Mouse (Mus musculus): Measurements from ENCODE around the gene Tnfaip2. TPM values are rescaled to one million over a fixed set of nuclear protein-coding genes. Genes with fewer than 3 reads are reported as not detected.
A peak's percentile ranks its signal among the peaks of the same experiment; 100 is the strongest.

Tnfaip2 gene
- total RNA-seq, 1 experiment = 4.1 TPM

DNA sequence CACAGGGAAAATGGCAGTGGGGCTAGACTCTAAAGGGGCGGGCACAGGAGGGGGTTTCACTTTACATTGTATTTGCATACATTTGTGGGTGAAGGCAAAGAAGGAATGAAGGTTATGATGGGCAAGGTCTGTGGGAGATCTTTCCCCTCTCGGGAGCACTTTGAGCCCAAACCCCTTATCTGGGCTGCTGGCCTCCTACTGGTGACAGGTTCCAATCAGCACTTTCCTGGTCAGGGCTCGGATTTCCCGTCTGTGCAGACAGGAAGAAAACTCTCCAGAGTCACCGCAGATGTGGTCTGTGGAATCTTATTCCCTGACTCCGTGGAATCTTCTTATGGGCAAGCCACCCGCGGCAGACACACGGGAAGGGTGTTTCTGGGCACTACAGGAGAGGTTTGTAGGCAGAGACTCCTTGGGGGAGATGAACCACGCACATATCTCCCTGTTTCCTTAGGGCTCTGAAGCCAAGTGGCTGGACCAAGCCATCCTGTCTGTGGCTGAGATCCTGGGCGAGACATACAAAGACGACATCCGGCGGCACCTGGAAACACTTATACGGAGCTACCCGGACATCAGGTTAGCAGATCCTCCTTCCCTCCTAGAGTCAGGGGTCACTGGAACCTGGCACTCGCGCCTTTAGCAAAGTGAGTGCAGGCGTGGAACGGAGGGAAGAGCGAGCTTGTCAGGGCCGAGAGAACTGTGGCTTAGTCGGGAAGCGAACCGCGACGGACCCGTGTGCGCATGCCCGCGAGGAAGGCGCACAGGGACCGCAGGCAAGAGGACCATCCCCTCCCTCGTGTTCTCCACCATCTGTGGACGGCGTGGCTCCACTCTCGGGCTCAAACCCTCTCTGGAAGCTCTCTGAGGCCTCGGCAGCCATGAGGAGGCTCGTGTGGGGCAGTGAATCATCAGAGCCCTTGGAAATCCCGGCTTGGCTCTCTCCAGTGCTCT is 13.0 kb upstream of the Tnfaip2 start:
- in situ Hi-C loops (cut with MboI; ENCODE audit: low sequenced_read_pairs in 2 of 2, unreplicated experiment in 2 of 2) = no loop called here
- H3K4me3 ChIP-seq (ENCODE audit: insufficient read depth in 1 of 2, low read depth in 1 of 2, low read length in 2 of 2, poor library complexity in 1 of 2, severe bottlenecking in 1 of 2) = peak overlapping the region; percentile 33 to 44
- H3K9ac ChIP-seq (ENCODE audit: insufficient read depth, low read depth, low read length, poor library complexity, severe bottlenecking) = peak overlapping the region; percentile 32
- no peaks in the 10 kb centered on the region for H3K9me3 ChIP-seq (ENCODE audit: control insufficient read depth, insufficient read depth, low read depth, low read length)
- H3K36me3 ChIP-seq (ENCODE audit: control insufficient read depth, insufficient read depth, low read length, poor library complexity, severe bottlenecking) = no peaks in the 10 kb centered on the region
- H3K4me1 ChIP-seq (ENCODE audit: control insufficient read depth in 2 of 2, insufficient read depth in 2 of 2, low read length in 2 of 2, poor library complexity in 1 of 2) = peaks cover 0 to 26% of the 10 kb centered on the region in 2 experiments; a peak in 2 of 4 replicates
- no peak for TF ChIP-seq MAFK (IDR thresholded peaks at IDR 0.05; ENCODE audit: insufficient read depth, low read depth, low read length)
- no peak for TF ChIP-seq CHD2 (IDR thresholded peaks at IDR 0.05; ENCODE audit: low read depth, low read length)
- no peak for TF ChIP-seq ZC3H11A (IDR thresholded peaks at IDR 0.05; ENCODE audit: borderline replicate concordance, low read depth, low read length)
- no peak for TF ChIP-seq ZNF384 (IDR thresholded peaks at IDR 0.05; ENCODE audit: low read depth, low read length)
- TF ChIP-seq HCFC1 (IDR thresholded peaks at IDR 0.05; ENCODE audit: borderline replicate concordance, insufficient read depth, low read length) = no peak
- no peak overlapping the region for H3K27ac ChIP-seq (ENCODE audit: insufficient read depth, low read depth, low read length, poor library complexity, severe bottlenecking)
- DNase-seq (ENCODE audit: low read depth, low spot score) = no peak

DNA sequence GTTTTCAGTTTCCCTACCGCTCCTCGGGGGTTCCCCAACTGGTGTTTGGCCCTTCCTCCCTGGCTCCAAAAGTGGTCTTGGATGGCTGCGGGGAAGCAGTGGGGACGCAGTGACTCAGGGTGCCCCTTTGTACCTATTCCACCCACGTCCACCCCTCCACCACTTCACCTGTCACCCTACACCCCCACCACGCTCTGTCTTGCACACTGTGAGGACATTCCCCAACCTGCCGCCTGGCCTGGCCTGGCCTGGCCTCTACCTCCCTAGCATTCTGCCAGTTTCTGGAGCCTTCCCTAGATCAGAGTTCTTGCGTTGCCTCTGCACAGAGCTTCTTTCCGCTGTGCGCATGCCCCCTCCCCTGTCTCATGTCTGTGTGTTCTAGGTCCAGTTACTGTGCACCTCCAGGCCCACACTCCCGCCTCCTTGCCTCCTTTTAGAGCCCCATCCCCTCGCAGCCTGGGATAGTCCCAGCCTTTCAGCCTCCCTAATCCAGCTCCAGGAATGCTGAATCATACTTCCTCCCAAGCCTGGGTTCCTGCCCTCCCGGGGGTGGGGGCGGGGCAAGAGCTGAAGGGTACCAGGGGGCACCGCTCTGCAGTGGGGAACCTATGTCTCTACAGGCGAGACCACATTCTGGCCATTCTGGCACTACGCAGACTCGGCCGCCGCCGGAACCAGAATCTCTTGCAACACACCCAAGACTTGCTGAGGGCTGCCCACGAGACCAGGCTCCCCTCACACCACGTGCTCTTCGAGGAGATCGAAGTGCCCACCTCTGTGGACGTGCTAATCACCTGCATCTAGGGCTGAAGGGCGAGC is 12.0 kb upstream of the Tnfaip2 start:
- Histone ChIP-seq H3K36me3 (ENCODE audit: control insufficient read depth, insufficient read depth, low read length, poor library complexity, severe bottlenecking) (no peaks in the 10 kb centered on the region), H3K27ac (ENCODE audit: insufficient read depth, low read depth, low read length, poor library complexity, severe bottlenecking) (no peak overlapping the region), H3K4me3 (ENCODE audit: insufficient read depth in 1 of 2, low read depth in 1 of 2, low read length in 2 of 2, poor library complexity in 1 of 2, severe bottlenecking in 1 of 2) (peak overlapping the region; percentile 2 to 33; a peak in 3 of 4 replicates), H3K9ac (ENCODE audit: insufficient read depth, low read depth, low read length, poor library complexity, severe bottlenecking) (peak overlapping the region; percentile 32; the same call in 1 of the 2 replicates), H3K4me1 (ENCODE audit: control insufficient read depth in 2 of 2, insufficient read depth in 2 of 2, low read length in 2 of 2, poor library complexity in 1 of 2) (peaks cover 0 to 28% of the 10 kb centered on the region in 2 experiments; a peak in 2 of 4 replicates), H3K9me3 (ENCODE audit: control insufficient read depth, insufficient read depth, low read depth, low read length) (no peaks in the 10 kb centered on the region)
- in situ Hi-C loops (cut with MboI; ENCODE audit: low sequenced_read_pairs in 2 of 2, unreplicated experiment in 2 of 2) = no loop called here
- no peak for DNase-seq (ENCODE audit: low read depth, low spot score)
- TF ChIP-seq MAFK (IDR thresholded peaks at IDR 0.05; ENCODE audit: insufficient read depth, low read depth, low read length) (peak; percentile 65; the same call in 1 of the 2 replicates), CHD2 (IDR thresholded peaks at IDR 0.05; ENCODE audit: low read depth, low read length) (no peak)

DNA sequence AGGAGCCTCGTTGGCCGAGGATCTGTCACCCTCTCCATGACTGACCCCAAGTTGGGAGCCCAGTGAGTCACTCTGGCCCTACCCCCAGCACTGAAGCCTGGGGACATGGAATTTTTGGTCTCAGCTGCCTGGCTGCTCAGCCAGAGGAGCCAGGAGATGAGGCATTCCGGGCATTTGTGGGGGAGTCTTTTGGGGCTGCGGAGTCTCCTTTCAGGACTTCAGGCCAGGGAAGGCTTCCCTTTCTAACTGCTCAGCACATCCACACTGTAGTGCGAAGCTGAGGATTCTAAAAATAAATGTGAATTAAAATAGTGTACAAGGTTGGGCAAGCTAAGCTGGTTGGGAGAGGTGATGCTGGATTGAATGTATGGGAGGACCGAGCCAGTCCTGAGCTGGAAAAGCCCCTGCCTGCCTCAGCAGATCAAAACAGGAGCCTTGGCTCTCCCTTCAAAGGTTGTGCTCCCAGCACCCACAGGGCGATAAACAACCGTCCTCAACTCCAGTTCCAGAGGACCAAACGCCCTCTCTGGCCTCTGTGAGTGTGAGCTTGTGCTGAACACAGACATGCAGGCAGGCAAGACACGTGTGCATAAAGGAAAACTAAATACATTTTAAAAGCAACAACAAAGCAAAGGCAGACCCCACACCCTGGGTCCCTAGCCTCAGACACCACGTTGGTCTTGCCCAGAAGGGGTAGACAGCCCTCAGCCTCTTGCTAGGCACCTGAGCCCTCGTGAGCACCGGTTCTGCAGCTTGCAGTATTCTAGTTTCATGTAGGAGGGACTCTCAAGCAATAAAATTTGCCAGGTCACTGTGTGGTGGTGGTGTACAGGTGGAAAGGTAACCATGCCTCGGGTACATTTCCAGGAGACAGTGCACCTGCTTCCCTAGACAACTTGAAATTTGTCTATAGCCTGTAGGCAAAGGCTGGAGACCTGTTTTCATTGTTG is 11.1 kb upstream of the Tnfaip2 start:
- TF ChIP-seq ZNF384 (IDR thresholded peaks at IDR 0.05; ENCODE audit: low read depth, low read length) = no peak
- TF ChIP-seq CHD2 (IDR thresholded peaks at IDR 0.05; ENCODE audit: low read depth, low read length) = no peak
- TF ChIP-seq ZC3H11A (IDR thresholded peaks at IDR 0.05; ENCODE audit: borderline replicate concordance, low read depth, low read length) = no peak
- TF ChIP-seq HCFC1 (IDR thresholded peaks at IDR 0.05; ENCODE audit: borderline replicate concordance, insufficient read depth, low read length) = no peak
- no peak for TF ChIP-seq MAFK (IDR thresholded peaks at IDR 0.05; ENCODE audit: insufficient read depth, low read depth, low read length)
- in situ Hi-C loops (cut with MboI; ENCODE audit: low sequenced_read_pairs in 2 of 2, unreplicated experiment in 2 of 2) = no loop called here
- no peak for DNase-seq (ENCODE audit: low read depth, low spot score)
- Histone ChIP-seq H3K27ac (ENCODE audit: insufficient read depth, low read depth, low read length, poor library complexity, severe bottlenecking) (no peak overlapping the region), H3K36me3 (ENCODE audit: control insufficient read depth, insufficient read depth, low read length, poor library complexity, severe bottlenecking) (no peaks in the 10 kb centered on the region), H3K9me3 (ENCODE audit: control insufficient read depth, insufficient read depth, low read depth, low read length) (no peaks in the 10 kb centered on the region), H3K9ac (ENCODE audit: insufficient read depth, low read depth, low read length, poor library complexity, severe bottlenecking) (no peak overlapping the region), H3K4me3 (ENCODE audit: insufficient read depth in 1 of 2, low read depth in 1 of 2, low read length in 2 of 2, poor library complexity in 1 of 2, severe bottlenecking in 1 of 2) (no peak overlapping the region; a peak in 1 of 4 replicates), H3K4me1 (ENCODE audit: control insufficient read depth in 2 of 2, insufficient read depth in 2 of 2, low read length in 2 of 2, poor library complexity in 1 of 2) (peaks cover 0 to 28% of the 10 kb centered on the region in 2 experiments; a peak in 2 of 4 replicates)

DNA sequence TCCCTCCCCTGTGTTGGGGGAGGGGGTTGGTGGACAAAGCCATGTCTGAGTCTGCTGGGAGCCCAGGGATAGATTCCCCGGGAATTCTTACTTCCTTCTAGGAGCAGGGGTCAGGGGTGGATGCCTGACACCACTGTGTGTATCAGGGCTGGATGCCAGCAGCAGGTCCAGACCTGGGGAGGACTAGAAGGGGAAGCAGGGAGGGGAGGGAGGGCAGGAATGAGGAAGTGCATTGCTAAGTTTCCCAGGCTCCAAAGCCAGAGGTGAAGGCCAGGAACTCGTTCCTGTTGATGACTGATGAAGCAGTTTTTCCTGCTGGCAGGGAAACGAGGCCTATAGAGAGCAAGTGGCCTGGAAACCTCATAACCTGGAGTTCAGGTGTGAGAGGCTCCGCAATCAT is 10.2 kb upstream of the Tnfaip2 start:
- peaks cover 0 to 28% of the 10 kb centered on the region in 2 experiments; a peak in 2 of 4 replicates for H3K4me1 ChIP-seq (ENCODE audit: control insufficient read depth in 2 of 2, insufficient read depth in 2 of 2, low read length in 2 of 2, poor library complexity in 1 of 2)

More for the DNA sequence above, 10.2 kb upstream of the Tnfaip2 start:
- H3K27ac ChIP-seq (ENCODE audit: insufficient read depth, low read depth, low read length, poor library complexity, severe bottlenecking) = no peak overlapping the region
- no peaks in the 10 kb centered on the region for H3K36me3 ChIP-seq (ENCODE audit: control insufficient read depth, insufficient read depth, low read length, poor library complexity, severe bottlenecking)
- H3K9ac ChIP-seq (ENCODE audit: insufficient read depth, low read depth, low read length, poor library complexity, severe bottlenecking) = no peak overlapping the region
- no peak overlapping the region for H3K4me3 ChIP-seq (ENCODE audit: insufficient read depth in 1 of 2, low read depth in 1 of 2, low read length in 2 of 2, poor library complexity in 1 of 2, severe bottlenecking in 1 of 2)
- H3K9me3 ChIP-seq (ENCODE audit: control insufficient read depth, insufficient read depth, low read depth, low read length) = no peaks in the 10 kb centered on the region
- TF ChIP-seq CHD2 (IDR thresholded peaks at IDR 0.05; ENCODE audit: low read depth, low read length) (no peak), ZC3H11A (IDR thresholded peaks at IDR 0.05; ENCODE audit: borderline replicate concordance, low read depth, low read length) (no peak), HCFC1 (IDR thresholded peaks at IDR 0.05; ENCODE audit: borderline replicate concordance, insufficient read depth, low read length) (no peak), MAFK (IDR thresholded peaks at IDR 0.05; ENCODE audit: insufficient read depth, low read depth, low read length) (no peak), ZNF384 (IDR thresholded peaks at IDR 0.05; ENCODE audit: low read depth, low read length) (no peak)
- in situ Hi-C loops (cut with MboI; ENCODE audit: low sequenced_read_pairs in 2 of 2, unreplicated experiment in 2 of 2) = no loop called here
- DNase-seq (ENCODE audit: low read depth, low spot score) = no peak

Data from ES-E14 (cell line).